ENCODE assay signal across 8 mouse cellular contexts in the genomic region with DNA sequence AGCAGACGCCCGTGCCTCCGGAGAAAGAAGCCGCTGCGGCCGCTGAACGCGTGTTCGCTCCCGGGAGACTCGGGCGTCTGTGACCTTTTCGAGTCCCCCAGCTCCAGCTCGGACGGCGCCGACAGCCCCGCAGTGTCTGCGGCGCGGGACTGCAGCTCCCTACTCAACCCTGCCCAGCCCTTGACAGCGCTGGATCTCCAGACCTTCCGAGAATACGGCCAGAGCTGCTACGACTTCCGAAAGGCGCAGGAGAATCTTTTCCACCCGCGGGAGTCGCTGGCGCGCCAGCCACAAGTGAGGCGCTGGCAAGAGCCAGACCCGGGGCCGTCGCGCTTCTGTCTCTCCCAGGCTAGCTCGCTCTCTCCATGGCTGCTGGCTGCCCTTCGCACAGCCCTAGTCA. TPM values are rescaled to one million over a fixed set of nuclear protein-coding genes. Genes with fewer than 3 reads are reported as not detected.
DNase-seq lines count a peak whose midpoint lies in the region; ATAC-seq and TF ChIP-seq lines count a peak whose summit lies in the region.

No protein-coding gene starts in this region.

- peaks cover 25% of the 10 kb centered on the region for H3K4me1 ChIP-seq in embryonic facial prominence, embryonic 12.5 days
- H3K4me1 ChIP-seq in limb, embryonic 10.5 days, result peaks cover 59% of the 10 kb centered on the region
- H3K4me1 ChIP-seq in neural tube, embryonic 15.5 days, result peaks cover 39% of the 10 kb centered on the region

- TF ChIP-seq CTCF in gastrocnemius, adult 2 months (IDR thresholded peaks at IDR 0.05), result no peak

- no peaks in the 10 kb centered on the region for H3K9me3 ChIP-seq in embryonic facial prominence, embryonic 12.5 days
- no peaks in the 10 kb centered on the region for H3K9me3 ChIP-seq in limb, embryonic 10.5 days (replicated peaks)
- no peaks in the 10 kb centered on the region for H3K9me3 ChIP-seq in neural tube, embryonic 15.5 days (replicated peaks)

- DNase-seq in gastrocnemius, adult 2 months, result no peak
- no peak for DNase-seq in gastrocnemius, postnatal 4 days (ENCODE audit: low spot score in 2 of 2)
- peak; percentile 70 for DNase-seq in limb, embryonic 10.5 days (ENCODE audit: low spot score)
- no peak for DNase-seq in gastrocnemius, postnatal 36 days
- no peak for DNase-seq in left cerebral cortex, postnatal 25 days (ENCODE audit: low spot score in 2 of 2)

- peak; percentile 8 for ATAC-seq in CD4-positive, CD25-positive, alpha-beta regulatory T cell, adult 4 months
- peak; percentile 31 for ATAC-seq in embryonic facial prominence, embryonic 12.5 days (ENCODE audit: insufficient number of reproducible peaks, insufficient read depth, low FRiP score, low TSS enrichment)
- peak; percentile 46 for ATAC-seq in neural tube, embryonic 15.5 days (ENCODE audit: low FRiP score)

- H3K27me3 ChIP-seq in embryonic facial prominence, embryonic 12.5 days, result peaks cover 76% of the 10 kb centered on the region
- peaks cover 86% of the 10 kb centered on the region for H3K27me3 ChIP-seq in limb, embryonic 10.5 days (ENCODE audit: low read depth, poor library complexity, severe bottlenecking)
- peaks cover 72% of the 10 kb centered on the region for H3K27me3 ChIP-seq in neural tube, embryonic 15.5 days (replicated peaks)

- peak overlapping the region; percentile 79 for H3K4me3 ChIP-seq in gastrocnemius, adult 2 months
- peak overlapping the region; percentile 50 for H3K4me3 ChIP-seq in embryonic facial prominence, embryonic 12.5 days
- H3K4me3 ChIP-seq in limb, embryonic 10.5 days, result peak overlapping the region; percentile 57
- peak overlapping the region; percentile 56 for H3K4me3 ChIP-seq in neural tube, embryonic 15.5 days (replicated peaks)

- peak overlapping the region; percentile 96 for H3K4me2 ChIP-seq in embryonic facial prominence, embryonic 12.5 days (replicated peaks)
- peak overlapping the region; percentile 95 for H3K4me2 ChIP-seq in neural tube, embryonic 15.5 days

- no peaks in the 10 kb centered on the region for H3K36me3 ChIP-seq in embryonic facial prominence, embryonic 12.5 days
- H3K36me3 ChIP-seq in limb, embryonic 10.5 days, result no peaks in the 10 kb centered on the region
- no peaks in the 10 kb centered on the region for H3K36me3 ChIP-seq in neural tube, embryonic 15.5 days

- H3K9ac ChIP-seq in embryonic facial prominence, embryonic 12.5 days, result peak overlapping the region; percentile 48
- H3K9ac ChIP-seq in neural tube, embryonic 15.5 days (replicated peaks), result peak overlapping the region; percentile 52

- WGBS in embryonic facial prominence, embryonic 12.5 days, result under 1% methylated on average over 39 of the region's 39 CpGs
- under 1% methylated on average over 39 of the region's 39 CpGs for WGBS in limb, embryonic 10.5 days
- 1% methylated on average over 38 of the region's 39 CpGs for WGBS in neural tube, embryonic 15.5 days

- H3K27ac ChIP-seq in gastrocnemius, adult 2 months, result no peak overlapping the region; the same call in 1 of the 2 replicates
- no peak overlapping the region for H3K27ac ChIP-seq in embryonic facial prominence, embryonic 12.5 days
- no peak overlapping the region for H3K27ac ChIP-seq in limb, embryonic 10.5 days
- no peak overlapping the region for H3K27ac ChIP-seq in neural tube, embryonic 15.5 days (replicated peaks)

- intact Hi-C loops in gastrocnemius, adult 2 months (cut with DNase I), result loop anchor here (5.0 kb wide), 1 partner anchor 49 kb away; a partner anchor contains a TSS
- intact Hi-C loops in gastrocnemius, postnatal 36 days (cut with DNase I), result loop anchor here (2.0 kb wide), 1 partner anchor 59 kb away; no protein-coding TSS in a partner anchor
- intact Hi-C loops in left cerebral cortex, postnatal 25 days (cut with DNase I), result loop anchor here (2.0 to 5.0 kb wide), 2 partner anchors 47 to 61 kb away; a partner anchor contains a TSS

RNA-seq across cellular contexts. Expression of a gene that starts 0.4 kb away (rescaled TPM):
- total RNA-seq in gastrocnemius, adult 2 months (2021), result not detected
- under 1 TPM in 1 of 2 experiments, not detected in 1; 0.26 TPM for total RNA-seq in gastrocnemius, postnatal 4 days (2021)
- not detected for polyA plus RNA-seq in CD4-positive, CD25-positive, alpha-beta regulatory T cell, adult 4 months (2017; shearing (Covaris generic))
- 0.53 and 0.79 TPM in 2 replicates for polyA plus RNA-seq in embryonic facial prominence, embryonic 12.5 days (2016; fragmentation: Nextera tagmentation; extraction: Ambion mirVana)
- 0.20 TPM in 1 of 2 replicates, not detected in the other for polyA plus RNA-seq in limb, embryonic 10.5 days (2016; fragmentation: Nextera tagmentation; extraction: Ambion mirVana)
- 0.13 and 0.37 TPM in 2 replicates for polyA plus RNA-seq in neural tube, embryonic 15.5 days (2015; fragmentation: Nextera tagmentation; extraction: Ambion mirVana)
- total RNA-seq in gastrocnemius, postnatal 36 days (2021), result not detected
- 1 to 10 TPM; 1.6 to 1.9 TPM for total RNA-seq in left cerebral cortex, postnatal 25 days (2021)

RNA-seq across cellular contexts. Expression of a gene that starts 5.7 kb away (rescaled TPM):
- total RNA-seq in gastrocnemius, adult 2 months (2021), result not detected
- total RNA-seq in gastrocnemius, postnatal 4 days (2021), result not detected
- polyA plus RNA-seq in CD4-positive, CD25-positive, alpha-beta regulatory T cell, adult 4 months (2017; shearing (Covaris generic)), result under 1 TPM in 1 of 2 experiments, not detected in 1; 0.13 TPM
- 0.24 and 0.26 TPM in 2 replicates for polyA plus RNA-seq in embryonic facial prominence, embryonic 12.5 days (2016; fragmentation: Nextera tagmentation; extraction: Ambion mirVana)
- polyA plus RNA-seq in limb, embryonic 10.5 days (2016; fragmentation: Nextera tagmentation; extraction: Ambion mirVana), result not detected in 2 replicates
- polyA plus RNA-seq in neural tube, embryonic 15.5 days (2015; fragmentation: Nextera tagmentation; extraction: Ambion mirVana), result 0.08 and 0.11 TPM in 2 replicates
- not detected for total RNA-seq in gastrocnemius, postnatal 36 days (2021)
- under 1 TPM; 0.18 to 0.44 TPM for total RNA-seq in left cerebral cortex, postnatal 25 days (2021)

RNA-seq across cellular contexts. Expression of a gene that starts 46.9 kb away (rescaled TPM):
- not detected for total RNA-seq in gastrocnemius, adult 2 months (2021)
- not detected for total RNA-seq in gastrocnemius, postnatal 4 days (2021)
- not detected for polyA plus RNA-seq in CD4-positive, CD25-positive, alpha-beta regulatory T cell, adult 4 months (2017; shearing (Covaris generic))
- not detected in 2 replicates for polyA plus RNA-seq in embryonic facial prominence, embryonic 12.5 days (2016; fragmentation: Nextera tagmentation; extraction: Ambion mirVana)
- polyA plus RNA-seq in limb, embryonic 10.5 days (2016; fragmentation: Nextera tagmentation; extraction: Ambion mirVana), result not detected in 2 replicates
- not detected in 2 replicates for polyA plus RNA-seq in neural tube, embryonic 15.5 days (2015; fragmentation: Nextera tagmentation; extraction: Ambion mirVana)
- total RNA-seq in gastrocnemius, postnatal 36 days (2021), result not detected
- not detected for total RNA-seq in left cerebral cortex, postnatal 25 days (2021)

RNA-seq across cellular contexts. Expression of a gene that starts 58.2 kb away (rescaled TPM):
- total RNA-seq in gastrocnemius, adult 2 months (2021), result 10 to 100 TPM in 1 of 2 experiments, 1 to 10 TPM in 1; 5.5 to 10.6 TPM
- total RNA-seq in gastrocnemius, postnatal 4 days (2021), result 10 to 100 TPM; 54.8 to 60.8 TPM
- polyA plus RNA-seq in CD4-positive, CD25-positive, alpha-beta regulatory T cell, adult 4 months (2017; shearing (Covaris generic)), result not detected
- 152 and 164 TPM in 2 replicates for polyA plus RNA-seq in embryonic facial prominence, embryonic 12.5 days (2016; fragmentation: Nextera tagmentation; extraction: Ambion mirVana)
- polyA plus RNA-seq in limb, embryonic 10.5 days (2016; fragmentation: Nextera tagmentation; extraction: Ambion mirVana), result 87.5 and 98.7 TPM in 2 replicates
- 59.3 and 62.5 TPM in 2 replicates for polyA plus RNA-seq in neural tube, embryonic 15.5 days (2015; fragmentation: Nextera tagmentation; extraction: Ambion mirVana)
- 1 to 10 TPM; 7.6 to 7.7 TPM for total RNA-seq in gastrocnemius, postnatal 36 days (2021)
- 1 to 10 TPM; 9.6 to 9.8 TPM for total RNA-seq in left cerebral cortex, postnatal 25 days (2021)
